Mouse (Mus musculus): ENCODE measurements around the gene Spata25.

Spata25 gene

DNA sequence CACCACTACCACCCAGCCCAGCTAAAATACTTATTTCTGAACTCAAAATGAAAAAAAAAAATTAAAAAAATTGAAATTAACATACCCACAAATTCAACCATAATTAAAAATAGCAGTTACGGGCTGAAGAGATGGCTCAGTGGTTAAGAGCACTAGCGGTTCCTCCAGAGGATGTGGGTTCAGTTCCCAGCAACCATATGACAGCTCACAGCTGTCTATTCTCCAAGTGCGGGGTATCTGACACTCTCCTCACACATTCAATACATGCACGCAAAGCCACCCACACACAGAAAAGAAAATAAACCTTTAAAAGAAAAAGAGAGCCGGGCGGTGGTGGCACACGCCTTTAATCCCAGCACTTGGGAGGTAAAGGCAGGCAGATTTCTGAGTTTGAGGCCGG is 21.7 kb upstream of the Spata25 start:
- DNase-seq (ENCODE audit: low spot score): no peak

DNA sequence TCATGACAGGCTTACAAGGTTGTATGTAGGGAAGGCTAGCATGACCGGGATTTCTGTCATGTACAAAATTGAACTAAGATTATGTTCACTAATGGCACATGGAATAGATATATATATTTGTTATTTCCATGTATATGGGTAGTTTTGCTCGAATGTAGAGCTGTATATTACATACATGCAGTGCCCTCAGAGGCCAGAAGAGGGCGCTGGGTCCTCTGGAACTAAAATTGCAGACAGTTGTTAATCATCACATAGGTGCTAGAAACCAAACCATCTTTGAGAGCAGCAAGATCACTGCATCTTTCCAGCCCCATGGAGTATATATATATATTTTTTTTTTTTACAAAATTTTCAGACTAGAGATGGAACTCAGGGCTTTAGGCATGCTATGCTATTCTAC is 17.4 kb upstream of the Spata25 start:
- DNase-seq (ENCODE audit: low spot score): no peak

DNA sequence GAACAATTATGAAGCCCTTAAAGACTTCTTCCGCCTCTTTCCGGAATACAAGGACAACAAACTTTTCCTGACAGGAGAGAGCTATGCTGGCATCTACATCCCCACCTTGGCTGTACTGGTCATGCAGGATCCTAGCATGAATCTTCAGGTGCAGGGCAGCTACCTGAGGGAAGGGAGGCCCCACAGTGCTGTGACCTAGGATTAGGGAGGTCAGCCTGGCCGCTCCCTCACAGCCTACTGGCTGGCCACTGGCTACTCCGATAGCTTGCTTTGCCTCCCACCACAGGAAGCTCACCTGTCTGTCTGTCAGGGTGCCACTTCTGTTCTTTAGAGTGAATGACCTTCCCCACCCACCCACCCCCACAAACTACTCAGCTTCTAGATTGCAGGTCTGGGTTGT is 6.8 kb upstream of the Spata25 start:
- no peak for DNase-seq (ENCODE audit: low spot score)

DNA sequence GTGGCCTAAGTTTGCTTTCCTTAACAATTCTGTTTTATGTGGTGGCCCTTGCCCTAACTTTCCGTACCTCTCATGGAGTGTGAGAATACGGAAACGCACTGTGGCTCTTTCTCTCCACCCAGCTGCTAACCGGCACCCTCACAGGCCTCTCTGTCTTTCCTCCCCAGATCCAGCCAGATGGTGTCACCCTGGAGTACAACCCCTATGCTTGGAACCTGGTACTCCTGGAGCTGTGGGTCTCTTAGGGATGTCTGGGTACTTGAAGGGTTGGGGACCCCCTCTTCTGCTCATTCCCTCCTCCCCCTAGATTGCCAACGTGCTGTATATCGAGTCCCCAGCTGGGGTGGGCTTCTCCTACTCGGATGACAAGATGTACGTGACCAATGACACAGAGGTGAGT is 6.2 kb upstream of the Spata25 start:
- DNase-seq (ENCODE audit: low spot score): no peak

DNA sequence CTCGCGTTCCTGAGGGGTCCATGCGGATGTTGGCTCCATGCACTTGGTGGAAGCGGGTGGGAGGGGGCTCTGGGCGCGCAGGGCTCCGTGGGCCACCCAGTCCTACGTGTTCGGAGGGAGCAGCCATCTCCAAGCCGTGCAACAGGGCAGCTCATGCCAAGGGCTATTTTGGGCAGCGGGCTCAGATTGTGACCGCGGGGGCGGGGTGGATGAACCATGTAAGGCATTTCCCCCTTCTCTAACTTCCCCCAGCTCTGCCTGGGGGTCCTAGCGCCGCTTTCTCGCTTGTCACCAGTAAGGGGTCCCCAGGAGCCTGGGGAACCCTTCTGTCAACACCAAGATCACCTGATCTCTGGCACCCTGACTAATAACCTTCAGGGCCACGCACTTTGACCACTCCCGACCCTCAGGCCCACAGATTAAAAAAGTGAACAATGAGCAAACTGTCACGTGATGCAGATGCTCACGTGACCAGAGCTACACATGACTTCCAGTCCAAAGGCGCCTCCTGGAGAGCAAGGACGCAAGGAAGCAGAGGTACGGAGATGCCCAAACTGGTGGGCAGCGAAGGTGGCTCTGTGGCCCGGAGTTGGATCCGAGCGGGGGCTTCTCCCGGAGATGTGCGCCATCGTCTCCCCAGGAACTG is 5.1 kb upstream of the Spata25 start, which contains the start of gene Neurl2:
Neurl2 (minus strand) TSS at position 143 of the 646 bp plus-strand sequence.
- peak; percentile 97 for DNase-seq (ENCODE audit: low spot score)

DNA sequence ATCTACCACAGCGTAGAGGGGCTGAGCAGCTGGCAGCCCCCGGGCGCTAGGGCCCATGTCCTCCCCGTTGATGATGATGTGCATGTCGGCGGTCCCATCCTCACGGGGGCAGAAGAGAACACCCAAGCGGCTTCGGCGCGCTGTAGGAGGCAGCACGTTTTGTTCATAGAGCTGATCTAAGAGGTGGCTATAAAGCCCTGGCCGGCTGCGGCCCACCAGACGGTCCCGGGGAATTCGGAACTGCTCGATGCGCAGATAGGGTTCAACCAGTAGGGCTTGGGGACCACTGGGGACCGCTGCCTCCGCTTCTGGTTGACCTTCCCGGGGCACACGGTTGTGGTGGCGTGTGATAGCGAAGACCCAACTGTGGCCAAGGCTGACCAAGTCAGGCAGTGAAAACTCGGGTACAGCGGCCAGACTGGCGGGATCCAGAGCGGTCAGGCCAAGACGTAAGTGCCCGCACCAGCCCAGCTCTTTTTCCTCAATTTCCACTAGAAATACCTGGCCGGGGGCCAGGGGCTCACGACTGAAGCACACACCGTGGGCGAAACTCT is 4.5 kb upstream of the Spata25 start, which contains the start of gene Ctsa:
Ctsa (plus strand) TSS at position 126 of the 554 bp plus-strand sequence.
- peak; percentile 68 for DNase-seq (ENCODE audit: low spot score)

DNA sequence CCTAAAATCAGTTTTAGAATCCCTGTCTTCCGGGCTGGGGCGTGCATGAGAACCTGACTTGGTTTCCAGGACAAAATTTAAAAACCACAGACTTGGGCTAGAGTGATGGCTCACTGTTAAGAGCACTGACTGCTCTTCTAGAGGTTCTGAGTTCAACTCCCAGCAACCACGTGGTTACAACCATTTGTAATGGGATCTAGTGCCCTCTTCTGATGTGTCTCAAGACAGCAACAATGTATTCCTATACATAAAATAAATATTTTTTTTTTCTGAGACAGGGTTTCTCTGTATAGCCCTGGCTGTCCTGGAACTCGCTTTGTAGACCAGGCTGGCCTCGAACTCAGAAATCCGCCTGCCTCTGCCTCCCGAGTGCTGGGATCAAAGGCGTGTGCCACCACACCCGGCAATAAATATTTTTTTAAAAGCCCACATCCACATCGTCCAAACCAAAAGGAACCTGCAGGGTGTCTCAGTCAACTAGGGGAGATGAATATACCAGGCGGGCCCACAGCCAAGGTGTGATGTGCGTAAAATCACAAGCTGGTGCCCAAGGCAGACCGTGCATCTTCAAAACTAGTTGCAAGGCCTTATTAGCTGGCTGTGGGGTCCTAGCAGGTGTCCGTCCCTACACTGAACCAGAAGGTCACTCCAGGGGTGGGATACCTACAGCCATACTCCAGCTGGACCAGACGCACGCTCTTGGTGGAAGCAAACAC is 3.9 kb upstream of the Spata25 start:
- DNase-seq (ENCODE audit: low spot score): no peak

DNA sequence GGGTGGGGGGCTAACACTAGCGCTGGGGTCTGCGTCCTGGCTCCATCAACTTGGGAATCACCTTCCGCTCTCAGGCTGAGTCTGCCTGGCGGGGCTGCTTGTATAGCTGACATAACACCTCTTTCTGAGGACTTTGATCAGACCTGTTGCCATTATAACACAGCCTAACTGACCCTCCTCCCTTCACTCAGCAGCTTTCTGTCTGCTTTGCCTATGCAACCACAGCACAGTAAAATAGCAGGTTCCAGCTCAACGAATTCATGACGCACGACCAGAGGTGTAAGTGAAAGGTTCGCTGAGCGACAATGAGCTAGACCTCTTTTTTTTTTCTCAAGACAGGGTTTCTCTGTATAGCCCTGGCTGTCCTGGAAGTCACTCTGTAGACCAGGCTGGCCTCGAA is 2.7 kb upstream of the Spata25 start:
- DNase-seq (ENCODE audit: low spot score): no peak

DNA sequence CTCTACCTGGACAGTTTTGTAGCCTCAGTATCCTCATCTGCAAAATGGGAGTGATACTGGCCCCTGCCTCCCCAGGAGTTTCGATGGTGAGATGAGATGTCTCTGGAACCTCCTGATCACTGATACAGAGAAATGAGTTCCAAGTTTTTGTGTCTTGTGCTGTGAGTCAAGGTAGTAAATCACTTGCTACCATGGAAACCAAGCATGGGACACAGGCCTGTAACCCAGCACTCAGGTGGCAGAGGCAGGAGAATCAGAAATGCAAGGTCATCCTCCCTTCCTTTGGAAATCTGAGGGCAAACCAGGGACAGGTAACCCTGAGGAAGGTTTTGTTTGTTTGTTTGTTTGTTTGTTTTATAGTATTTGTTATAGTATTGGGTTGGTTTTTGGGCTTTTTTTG is 753 bp upstream of the Spata25 start:
- DNase-seq (ENCODE audit: low spot score): no peak

DNA sequence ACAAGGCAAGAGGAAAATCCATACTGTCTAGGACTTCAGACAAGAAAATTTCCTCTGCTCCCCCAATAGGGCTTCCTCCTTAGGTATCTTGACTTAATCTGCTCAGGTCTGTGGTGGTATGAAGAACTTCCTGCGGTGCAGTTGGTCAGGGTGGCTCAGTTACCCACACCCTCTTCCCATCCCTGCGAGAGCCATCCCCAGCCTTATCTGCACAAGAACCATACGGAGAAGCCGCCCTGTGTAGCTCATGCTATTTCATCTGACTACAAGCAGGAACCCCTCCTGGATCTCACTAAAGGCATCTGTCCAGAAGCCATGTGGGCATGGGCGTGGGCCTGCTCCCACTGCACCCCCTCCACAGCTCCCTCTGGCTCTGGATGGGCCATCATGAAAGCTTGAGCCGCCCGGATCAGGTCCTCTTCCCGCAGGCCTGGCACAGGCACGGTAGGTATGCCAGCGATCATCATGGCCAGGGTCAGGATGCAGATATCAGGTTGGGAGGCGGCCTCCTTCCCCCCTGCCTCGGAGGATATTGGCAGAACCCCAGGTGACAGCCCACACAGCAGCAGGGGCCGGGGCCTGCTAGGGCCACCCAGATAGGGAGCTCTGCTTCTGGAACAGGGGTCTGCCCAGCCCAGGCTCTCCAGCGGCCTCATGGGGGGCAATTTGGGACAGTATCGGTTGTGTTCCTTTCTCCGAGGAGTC is 1.0 kb downstream of the Spata25 start:
- no peak for DNase-seq (ENCODE audit: low spot score)

DNA sequence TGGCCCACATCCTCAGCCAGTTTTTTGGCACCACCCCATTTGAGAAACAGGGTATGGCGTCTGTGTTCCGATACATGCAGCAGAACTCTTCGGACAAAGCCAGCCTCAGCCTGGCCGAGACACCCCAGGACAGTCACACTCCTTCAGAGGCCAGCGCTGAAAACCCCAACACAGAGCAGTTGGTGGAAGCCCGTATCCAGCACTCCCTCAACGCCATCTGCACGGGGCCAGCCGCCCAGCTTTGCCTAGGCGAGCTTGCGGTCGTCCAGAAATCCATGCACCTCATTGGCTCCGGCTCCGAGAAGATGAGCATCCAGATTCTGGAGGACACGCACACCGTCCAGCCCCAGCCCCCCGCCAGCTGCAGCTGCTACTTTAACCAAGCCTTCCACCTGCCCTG is 2.8 kb downstream of the Spata25 start:
- no peak for DNase-seq (ENCODE audit: low spot score)

DNA sequence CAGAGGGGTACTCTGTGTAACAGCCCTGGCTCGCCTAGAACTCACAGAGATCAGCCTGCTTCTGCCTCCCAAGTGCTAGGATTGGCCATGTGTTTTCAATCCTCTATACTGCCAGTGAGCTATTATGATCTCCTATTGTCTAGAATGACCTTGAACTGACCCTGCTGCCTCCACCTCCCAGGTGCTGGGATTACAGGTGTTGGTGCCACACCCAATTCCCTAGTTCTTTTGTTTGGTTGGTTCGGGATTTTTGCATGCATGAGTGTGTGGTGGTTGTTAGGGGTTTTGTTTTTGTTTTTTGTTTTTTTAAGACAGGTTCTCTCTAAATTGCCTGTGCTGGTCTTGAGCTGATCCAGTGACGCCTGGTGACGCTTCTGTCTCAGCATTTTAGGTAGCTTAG is 4.4 kb downstream of the Spata25 start:
- no peak for DNase-seq (ENCODE audit: low spot score)

DNA sequence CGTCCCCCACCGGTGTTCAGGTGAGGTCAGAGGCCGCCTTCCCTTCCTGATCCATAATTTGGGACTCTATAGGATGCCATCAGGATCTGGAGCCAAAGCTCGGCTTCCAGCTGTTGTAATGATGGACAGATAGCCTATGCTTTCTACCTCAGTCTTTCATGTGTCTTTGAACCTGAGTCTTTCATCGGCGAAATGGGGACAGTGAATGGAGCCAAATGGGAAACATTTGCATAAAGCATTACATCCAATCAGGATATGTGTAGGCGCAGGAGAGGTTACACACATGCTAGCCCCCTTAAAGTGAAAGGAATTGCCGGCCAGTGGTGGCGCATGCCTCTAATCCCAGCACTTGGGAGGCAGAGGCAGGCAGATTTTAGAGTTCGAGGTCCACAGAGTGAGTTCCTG is 5.2 kb downstream of the Spata25 start:
- no peak for DNase-seq (ENCODE audit: low spot score)

DNA sequence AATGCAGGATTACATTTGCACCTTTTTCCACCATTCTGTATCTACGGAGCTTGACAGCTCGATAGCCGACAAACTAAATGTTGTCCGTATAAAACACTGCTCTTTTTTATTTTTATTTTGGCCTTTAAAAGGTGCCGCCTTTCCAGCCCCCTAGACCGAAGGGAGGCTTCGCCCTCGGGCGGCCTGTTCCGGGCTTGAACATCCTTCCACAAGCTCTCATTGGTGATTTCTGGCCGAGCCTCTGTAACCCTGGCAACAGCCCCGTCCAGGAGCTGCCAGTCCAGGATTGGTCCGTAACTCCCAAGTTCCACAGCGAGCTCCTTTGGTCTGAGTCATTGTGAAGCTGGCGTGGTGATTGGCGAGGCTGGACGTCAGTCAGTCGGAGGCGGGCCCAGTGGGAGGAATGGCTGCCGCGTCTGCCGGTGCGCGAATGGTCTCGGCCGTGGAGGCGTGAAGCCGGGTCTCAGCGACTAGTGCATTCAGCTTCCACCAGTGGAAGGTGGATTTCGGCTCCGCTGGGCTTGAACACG is 5.6 kb downstream of the Spata25 start, which contains the start of gene Zswim1:
Zswim1 (plus strand) TSS at position 51 of the 530 bp plus-strand sequence.
- peak; percentile 100 for DNase-seq (ENCODE audit: low spot score)

DNA sequence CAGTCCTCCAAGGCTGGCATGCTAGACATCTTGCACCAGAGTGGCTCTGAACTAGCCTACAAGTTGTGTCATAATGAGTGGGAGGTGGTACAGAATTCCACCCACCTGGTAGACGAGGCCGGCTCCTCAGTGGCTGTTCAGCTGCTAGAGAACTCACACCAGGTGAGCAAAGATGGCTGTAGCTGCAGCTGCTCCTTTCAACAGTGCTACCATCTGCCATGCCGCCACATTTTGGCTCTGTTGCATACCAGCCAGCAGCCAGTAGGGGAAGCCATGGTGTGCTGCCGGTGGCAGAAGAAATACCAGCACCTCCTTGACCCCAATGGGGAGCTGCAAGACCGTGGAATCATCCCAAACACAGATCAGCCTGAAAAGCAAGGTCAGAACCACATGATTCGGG is 7.3 kb downstream of the Spata25 start:
- DNase-seq (ENCODE audit: low spot score): no peak

DNA sequence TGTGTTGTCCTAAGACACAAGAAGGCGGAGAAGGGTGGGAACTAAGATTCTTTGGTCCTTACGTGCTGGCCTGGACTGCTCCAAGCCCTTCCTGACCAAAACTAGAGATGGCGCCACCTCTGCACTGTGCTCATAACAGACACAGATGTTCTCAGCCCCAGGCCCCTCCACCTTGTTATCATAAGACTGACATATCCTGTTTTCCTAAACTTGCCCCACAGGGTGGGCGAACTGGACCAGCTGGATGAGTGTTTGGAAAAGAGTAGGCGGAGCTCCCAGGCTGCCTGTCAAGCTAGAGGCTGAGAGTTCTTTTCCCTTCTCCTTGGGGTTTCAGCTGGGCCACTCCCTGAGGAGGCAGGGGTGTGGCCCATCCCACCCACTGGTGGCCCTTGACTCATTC is 10.6 kb downstream of the Spata25 start:
- DNase-seq (ENCODE audit: low spot score): no peak

DNA sequence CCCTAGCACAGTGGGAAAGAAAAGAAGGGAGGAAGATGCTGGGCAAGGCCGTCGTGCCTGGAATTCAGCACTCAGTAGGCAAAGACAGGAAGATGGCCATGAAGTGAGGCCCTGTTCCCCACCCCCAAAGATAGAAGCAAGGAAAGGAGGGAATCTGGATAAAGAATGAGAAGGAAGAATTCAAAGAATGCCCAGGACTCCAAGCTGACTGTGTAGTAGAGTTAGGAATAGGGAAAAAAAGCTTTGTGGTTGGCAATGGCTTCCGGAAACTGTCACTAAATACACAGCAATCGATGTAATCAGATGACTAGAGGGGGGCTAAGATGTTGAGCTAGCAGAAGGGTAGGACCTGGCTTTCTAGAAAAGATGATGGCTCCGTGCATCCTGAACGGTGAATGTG is 11.1 kb downstream of the Spata25 start:
- DNase-seq (ENCODE audit: low spot score): no peak

DNA sequence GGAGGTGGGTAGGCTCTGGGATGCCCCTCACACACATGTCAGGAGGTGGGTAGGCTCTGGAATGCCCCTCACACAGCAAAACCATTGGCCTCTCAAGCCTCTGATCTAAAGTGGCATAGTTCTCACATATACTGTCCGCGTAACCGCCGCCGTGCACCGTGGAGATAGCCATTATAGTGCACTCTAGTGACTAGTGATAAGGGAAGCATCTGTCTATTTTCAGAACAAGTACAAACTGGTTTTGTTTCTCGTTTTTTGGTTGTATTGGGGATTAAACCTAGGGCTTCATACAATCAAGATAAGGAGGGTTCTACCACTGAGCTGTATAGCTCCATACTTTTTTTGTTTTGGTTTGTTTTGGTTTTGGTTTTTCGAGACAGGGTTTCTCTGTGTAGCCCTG is 12.5 kb downstream of the Spata25 start:
- no peak for DNase-seq (ENCODE audit: low spot score)

DNA sequence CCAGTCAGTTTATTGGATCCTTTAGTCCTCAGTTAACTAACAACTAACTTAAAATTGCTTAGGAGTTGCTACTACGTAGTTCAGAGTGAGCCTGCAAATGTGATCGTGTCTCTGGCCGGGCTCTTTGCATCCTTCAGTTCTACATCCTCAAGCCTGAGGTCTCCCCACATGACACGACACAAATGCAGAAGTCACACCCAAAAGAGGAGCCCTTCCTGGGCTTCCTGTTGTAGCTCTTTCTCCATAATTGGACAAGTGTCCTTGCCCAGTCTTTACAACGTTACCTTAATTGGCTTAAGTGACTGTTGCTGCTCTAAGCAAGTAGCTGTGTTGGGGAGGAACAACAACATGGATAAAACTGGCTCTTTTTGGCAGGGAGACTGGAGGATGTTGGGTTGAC is 13.0 kb downstream of the Spata25 start:
- no peak for DNase-seq (ENCODE audit: low spot score)

DNA sequence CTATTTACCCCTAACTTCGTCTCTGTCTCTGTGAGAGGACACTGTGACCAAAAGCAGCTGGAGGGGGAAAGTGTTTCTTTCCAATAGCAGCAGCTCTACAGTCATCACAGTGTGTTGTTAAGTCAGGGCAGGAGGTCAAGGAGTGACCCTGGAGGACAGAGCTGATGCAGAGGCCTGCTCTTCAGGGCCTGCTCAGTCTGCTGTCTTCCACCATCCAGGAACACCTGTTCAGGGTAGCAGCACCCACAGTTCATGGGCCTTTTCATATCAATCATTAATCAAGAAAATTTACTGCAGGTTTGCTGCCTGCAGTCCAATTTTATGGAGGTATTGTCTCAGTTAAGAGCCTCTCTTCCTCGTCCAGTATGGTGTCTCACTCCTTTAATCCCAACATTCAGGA is 14.8 kb downstream of the Spata25 start:
- no peak for DNase-seq (ENCODE audit: low spot score)

DNA sequence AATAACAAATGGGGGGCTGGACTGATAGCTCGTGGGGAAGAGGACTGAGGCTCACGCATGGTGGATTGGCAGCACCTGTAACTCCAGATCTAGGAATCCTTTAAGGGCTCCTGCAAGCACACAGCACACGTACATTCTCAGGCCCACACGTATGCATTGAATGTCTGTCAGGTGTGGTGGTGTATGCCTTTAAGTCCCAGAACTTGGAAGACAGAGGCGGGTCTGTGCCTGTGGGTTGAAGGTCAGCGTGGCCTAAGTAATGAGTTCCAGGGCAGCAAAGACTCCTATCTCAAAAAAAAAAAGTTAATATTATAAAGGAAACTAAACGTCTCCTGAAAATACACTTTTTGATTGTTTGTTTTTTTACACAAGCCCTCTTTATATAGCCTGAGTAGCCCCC is 21.7 kb downstream of the Spata25 start:
- DNase-seq (ENCODE audit: low spot score): no peak

DNA sequence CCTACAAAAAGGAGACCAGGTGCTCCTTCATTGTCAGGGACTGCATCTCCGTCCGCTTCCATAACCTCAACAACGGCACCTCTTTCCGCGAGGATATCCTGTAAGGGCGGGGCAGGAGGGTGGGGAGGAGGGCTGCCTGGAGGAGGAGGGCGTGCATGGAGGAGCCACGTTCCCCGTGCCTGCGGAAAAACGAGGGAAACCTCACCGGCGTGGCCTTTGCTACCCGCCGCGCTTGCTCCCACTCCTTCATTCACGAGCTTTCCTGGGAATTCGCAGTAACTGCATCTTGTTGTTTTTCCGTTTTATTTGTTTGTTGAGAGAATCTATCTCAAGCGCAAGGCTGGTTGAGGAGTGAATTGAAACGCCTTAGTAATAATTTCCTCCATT is 23.0 kb downstream of the Spata25 start:
- DNase-seq (ENCODE audit: low spot score): no peak
